Mouse (Mus musculus): ENCODE data around the gene Cers5.
"Not testable (repeated sequence)": the region's sequence is repeated elsewhere in the genome, so short reads cannot be mapped to it uniquely, and the experiment has no call there.

Gene Cers5

GRCm38 (mm10) chr15:99772881-99772924 is at the start of gene Cers5:
Gene Cers5 (minus strand): TSS chr15:99772885.
- not testable (repeated sequence) for DNase-seq

DNA sequence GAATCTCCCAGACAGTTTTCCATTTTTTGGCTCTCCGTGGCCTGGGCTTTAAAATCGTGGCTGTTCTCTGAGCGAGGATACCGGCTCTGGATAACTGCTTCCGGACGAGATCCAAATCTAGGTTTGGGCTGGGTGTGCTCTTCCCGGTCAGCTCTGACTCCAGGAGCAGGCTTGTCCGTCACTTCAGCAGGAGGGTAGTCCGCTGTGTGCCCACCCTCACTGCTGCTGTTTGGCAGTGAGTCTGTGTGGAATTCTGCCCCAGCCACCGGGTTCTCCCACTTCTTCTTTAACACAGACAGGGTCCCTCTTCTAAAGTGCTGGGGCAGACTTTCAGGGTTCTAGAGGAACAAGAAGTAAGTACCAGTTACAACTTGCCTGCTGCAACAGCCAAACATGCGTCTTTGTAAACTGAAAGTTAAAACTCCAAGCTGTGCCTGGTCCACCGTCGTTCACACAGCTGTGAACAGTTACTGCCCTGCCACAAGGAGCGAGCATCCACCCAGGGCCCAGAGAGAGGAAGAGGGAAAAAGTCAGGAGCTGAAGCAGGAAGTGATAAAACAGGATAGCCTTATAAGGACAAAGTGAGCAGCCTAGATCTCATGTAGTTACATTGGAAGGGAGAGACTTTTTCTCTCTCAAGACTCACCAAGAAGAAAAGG is 47.1 kb upstream of the Cers5 start:
- DNase-seq, result no peak

DNA sequence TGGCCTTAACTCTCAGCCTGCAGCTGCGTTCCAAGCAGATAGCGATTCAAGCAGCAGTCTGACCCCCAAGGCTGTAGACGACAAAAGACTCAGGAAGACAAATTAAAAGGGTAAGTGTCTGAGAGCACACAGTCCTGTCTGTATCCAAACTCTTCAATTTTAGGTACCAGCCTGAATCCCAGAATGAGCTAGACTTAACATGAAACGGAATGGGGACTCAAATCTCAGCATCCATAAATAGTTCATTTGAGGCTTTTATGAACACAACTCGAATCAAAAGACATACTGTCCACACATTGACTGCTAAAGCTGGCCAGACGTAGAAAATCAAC is 46.4 kb upstream of the Cers5 start:
- DNase-seq, result no peak

DNA sequence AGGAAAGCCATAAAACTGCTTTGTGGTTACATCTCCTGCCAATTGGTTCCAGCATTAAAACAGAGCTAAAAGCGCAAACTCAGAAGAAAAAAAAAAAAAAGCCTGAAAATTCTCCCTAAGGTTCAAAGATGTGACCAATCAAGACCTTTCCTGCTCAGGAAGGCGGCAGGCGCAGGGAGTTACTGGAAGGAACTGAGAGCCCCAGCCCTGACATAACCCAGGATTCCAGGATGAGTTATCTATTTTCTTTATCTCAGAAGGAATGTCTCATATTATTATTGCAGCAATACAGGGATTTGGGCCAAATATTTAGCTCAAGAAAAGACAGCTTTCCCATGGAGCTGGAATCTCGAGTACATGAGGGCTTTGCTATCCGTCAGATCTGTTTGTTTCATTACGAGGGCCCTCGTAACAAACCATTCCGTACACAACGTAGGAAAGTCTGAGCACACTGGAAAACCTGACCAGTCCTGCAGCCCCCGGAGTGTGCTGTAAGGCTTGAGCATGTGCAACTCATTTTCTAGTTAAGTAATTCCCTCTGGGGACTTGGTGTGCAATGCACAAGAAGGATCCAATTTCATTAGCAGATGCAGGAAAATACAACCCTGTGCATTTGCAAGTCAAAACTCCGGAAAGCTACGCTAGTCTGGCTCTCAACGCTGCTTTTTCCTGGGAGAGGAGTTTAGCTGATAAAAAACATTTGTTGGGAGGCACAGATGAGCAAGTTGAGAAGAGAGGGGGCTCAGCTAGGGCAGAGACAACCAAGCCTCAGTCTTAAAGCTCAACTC is 45.8 kb upstream of the Cers5 start:
- no peak for DNase-seq

GRCm38 (mm10) chr15:99817343-99818235 is 44.9 kb upstream of the Cers5 start:
- DNase-seq, result no peak

DNA sequence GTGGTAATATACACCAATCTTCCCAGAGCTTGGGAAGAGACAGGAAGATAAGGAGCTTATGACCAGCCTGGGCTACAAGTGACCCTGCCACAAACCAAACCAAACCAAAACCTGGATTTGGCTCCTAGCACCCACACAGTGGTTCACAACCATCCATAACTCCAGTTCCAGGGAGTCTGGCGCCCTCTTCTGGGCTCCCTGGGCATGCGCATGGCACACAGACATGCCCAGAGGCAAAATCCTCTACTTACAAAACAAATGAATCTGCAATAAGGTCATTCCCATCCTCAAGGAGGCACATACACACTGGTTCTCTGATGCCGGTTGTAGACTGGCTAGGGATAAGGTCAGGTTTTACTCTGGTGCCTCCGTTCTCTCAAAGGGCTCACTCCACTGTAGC is 43.3 kb upstream of the Cers5 start:
- DNase-seq, result no peak

DNA sequence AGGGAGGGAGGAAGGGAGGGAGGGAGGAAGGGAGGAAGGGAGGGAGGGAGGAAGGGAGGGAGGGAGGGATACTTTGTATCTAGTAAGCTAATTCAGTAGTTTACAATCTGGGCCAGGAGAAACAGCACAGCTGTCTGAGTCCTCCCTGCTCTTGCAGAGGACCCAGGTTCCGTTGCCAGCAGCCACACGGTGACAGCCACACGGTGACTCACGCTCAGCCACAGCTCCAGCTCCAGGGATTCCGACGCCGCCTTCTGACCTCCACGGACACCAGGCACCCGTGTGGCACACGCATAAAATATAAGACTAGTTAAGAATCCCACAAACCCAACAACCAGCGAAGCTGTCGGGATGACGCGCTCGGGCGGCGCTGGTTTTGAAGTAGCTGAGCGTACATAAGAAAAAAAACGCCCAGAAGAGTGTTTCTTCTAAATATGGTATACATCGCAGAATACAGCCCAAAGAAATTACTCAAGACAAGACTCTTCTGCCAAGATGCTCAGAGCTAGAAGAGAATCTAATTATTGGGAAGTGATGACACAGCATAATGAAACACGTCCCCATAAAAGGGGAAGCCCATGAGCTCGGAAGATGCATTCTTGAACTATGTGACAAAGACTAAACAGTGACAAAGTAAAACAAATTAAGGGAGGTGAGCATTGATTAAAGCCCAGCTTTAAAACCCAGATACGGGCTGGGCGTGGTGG is 42.0 kb upstream of the Cers5 start:
- DNase-seq, result no peak

DNA sequence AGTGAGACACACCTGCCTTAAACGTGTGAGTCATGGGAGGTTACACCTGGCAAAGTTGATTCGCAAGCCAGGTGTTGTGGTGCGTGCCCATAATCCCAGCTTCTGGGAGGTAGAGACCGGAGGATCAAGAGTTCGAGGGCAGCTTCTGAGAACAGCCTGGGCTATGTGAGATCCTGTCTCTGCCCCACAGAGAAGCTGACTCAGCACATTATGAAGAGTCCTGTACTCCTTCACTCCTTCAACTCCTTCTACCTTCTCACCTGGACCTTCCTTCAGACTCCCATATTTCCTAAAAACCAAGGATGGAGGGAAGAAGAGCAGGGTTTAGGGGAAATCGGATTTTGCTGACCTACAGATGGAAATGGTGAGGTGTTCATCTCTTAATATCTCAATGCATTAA is 41.0 kb upstream of the Cers5 start:
- no peak for DNase-seq

GRCm38 (mm10) chr15:99812097-99812496 is 39.4 kb upstream of the Cers5 start:
- no peak for DNase-seq

DNA sequence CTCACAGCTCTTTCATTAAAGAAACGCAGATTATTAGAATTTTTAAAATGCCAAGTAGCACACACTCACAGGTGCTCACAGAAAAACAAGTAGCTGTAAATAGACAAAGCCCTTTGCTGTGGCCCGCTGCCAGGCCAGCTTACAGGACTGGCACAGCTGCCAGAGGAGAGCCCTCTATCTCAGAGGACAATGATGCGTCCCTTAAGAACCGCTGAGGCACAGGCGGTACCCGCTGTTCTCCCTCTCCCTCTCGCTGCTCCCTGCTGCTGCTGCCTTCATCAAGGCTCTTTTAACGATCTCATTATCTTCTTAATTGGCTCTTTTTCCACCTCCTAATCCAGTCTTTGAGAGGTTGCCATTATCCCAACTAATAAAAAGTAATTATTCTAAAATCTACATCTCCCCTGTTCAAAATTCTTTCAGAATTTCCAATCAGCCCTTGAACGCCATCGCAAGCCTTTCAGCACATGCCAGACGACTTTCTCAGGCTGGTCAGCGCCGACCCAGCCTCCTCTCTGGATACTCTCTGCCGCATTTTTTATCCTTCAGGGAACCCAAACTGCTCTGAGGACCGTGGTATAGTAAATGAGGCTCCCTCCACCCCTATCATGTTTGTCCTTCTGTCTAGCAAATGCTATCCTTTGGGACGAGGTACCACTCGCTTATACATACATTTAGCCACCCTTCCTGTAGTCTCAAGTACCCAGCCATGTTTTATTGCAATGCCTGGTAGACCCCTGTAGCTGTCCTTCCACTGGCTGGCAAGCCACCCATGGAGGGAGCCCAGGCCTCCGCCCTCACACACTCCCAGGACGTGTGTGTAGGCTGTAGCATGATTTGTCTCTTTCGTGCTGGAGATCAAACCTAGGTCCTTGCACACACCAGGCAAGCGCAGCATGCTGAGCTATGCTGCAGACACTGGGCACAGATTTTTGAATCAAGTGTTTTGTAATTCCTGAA is 35.4 kb upstream of the Cers5 start:
- no peak for DNase-seq

- no peak for DNase-seq
These were observed 33.5 kb upstream of the Cers5 start for GRCm38 (mm10) chr15:99806171-99806570.

DNA sequence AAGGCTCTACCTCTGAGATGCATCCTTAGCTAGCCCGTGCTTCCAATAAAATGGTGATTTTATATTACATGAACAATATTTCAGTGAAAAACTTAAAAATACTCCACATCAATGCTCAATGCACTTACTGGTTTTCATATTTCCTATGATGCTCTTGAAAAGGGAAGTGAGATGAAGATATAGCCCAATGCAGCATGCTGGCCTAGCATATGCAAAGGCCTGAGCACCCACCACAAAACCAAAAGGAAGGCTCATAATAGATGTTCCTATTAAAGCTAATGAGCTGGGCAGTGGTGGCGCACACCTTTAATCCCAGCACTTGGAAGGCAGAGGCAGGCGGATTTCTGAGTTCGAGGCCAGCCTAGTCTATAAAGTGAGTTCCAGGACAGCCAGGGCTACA is 33.0 kb upstream of the Cers5 start:
- no peak for DNase-seq

DNA sequence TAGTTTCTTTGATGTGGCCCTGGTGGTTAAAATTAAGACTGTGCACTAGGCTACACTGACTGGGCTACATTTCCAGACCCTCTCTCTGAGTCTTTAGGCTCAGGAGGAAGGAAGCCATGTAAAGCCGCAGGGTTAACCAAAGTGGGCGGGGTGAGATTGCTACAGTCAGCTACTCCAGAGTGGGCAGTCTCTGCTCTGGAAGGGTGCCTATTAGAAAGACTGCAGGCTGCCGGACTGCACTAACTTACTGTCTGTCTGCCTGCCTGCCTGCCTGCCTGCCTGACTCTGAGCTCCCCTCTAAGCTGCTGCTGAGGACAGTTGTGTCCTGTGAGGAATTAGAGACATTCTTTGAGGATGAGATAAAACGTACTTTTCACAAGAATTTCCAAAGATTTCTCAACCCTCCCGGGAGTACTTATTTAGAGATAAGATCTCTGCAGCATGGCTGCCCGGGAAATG is 30.5 kb upstream of the Cers5 start:
- DNase-seq, result no peak

DNA sequence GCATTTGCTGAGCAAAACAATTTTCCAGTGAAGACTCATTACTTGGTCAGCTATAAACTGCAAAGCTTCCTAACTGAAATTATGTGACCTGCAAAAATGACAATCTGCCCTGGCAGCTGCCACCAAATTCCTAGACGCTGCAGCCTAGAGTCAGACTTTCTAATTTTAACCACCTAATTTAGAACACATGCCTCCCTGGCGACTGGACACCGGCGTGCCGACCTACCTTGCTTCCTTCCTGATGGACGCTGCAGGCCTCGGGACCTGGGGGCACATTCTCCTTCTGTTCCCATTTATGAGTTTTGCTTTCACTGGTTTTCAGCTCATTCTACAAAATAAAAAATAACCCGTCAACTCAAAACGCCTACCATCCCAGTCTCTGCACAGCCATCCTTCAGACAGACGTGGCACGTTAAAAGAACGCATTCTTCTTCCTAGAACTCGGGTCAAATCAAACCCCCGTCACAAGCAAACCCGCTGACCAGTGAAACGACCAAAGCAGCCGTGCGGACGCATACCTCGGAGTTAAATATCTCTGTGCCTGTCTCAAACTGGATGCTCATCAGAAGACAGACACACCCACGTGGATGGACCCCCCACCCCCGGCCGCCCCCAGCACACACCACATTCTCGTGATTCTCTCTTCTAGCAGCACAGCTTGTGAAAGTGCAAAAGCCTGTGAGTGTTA is 29.3 kb upstream of the Cers5 start:
- DNase-seq, result peak; percentile 75

DNA sequence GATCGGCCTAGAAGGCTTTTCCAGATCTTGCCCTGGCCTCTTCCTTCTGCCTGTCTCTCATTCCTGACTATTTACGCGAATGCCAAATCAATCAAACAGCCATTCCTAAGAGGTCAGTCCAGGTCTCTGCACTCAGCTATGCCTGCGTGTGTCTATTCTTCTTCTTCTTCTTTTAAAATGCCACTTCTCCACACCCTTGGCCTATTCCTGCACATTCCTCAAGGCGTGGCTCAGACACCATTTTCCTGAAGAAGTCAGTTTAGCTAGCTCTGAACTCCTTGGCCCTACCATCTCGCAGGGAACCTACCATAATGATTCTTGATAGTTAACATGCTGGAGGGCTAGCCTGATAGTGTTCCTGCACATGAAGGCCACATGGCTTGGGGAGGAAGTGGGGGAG is 27.0 kb upstream of the Cers5 start:
- DNase-seq, result no peak

DNA sequence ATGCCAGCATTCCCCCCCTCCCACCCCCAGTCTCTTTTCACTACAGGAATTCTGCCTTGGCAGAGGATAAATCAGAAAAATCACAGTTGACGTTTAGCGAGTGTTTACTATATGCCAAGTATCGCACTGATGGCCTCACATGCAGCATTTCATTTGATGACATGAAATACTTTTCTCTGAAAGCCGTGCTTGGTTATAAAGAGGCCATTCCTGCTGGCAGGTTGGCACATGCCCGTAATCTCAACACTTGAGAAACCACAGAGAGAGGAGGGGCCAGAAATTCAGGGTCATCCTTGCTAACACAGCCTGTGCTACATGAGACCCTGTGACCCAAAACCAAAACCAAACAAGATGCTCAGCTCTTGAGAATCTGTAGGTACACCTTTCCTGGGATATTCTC is 25.2 kb upstream of the Cers5 start:
- no peak for DNase-seq

- no peak for DNase-seq
These were observed 24.1 kb upstream of the Cers5 start for GRCm38 (mm10) chr15:99796735-99797134.

DNA sequence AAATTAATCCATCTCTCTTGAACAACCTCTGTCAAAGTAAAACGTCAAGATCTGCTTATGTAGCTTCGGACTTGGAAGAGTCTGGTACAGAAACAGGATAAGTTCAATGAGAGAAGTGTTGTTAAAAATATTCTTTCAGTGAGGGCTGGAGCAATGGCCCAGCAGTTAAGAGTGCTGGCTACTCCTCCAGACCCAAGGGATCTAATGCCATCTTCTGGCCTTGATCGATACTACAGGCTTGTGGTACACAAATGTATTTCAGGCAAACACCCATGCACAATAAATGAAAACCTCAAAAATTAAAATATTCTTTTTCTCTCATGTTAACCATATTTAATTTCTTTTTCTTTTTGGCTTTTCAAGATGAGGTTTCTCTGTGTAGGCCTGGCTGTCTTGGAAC is 23.4 kb upstream of the Cers5 start:
- DNase-seq, result no peak

- DNase-seq, result no peak
These were observed 19.6 kb upstream of the Cers5 start for GRCm38 (mm10) chr15:99792221-99792815.

DNA sequence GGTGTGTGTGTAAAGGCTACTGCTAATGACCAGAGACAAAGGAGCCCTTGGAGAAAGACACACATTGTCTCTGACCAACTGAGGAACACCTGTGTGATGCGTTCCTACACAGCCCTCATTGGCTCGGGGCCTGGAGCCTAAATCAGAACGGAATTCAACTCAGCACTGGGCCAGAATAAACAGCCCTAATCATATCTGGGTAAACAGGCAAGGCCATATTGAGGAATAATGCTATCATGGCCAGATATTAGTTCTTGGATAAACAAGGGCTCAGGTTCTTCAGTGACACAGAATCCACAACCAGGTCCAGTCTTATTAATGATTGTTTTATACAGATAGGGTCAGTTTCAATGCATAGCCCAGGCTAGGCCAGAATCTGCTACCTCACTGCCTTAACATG is 18.3 kb upstream of the Cers5 start:
- DNase-seq, result no peak

- DNase-seq, result no peak
These were observed 17.8 kb upstream of the Cers5 start for GRCm38 (mm10) chr15:99790464-99790863.
